Mouse (Mus musculus): ENCODE measurements around the gene Ddias.

Ddias gene

DNA sequence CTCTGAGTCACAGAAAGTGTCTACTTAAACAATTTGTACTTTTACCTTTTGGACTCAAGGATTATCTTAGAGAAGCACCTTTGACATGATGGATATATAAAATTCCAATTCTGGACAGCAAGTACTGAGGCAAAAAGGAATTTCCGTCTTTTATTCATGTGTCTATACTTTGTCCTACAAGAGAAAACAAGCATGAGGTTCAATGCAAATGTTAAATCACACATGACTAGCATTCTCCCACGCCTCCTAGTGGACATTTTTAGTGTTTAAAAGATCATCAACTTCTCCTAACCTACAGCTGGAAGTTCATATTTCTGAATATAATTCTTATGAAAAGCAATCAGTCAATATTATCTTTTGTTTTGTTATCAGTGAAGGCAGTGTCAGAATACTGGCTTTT is 7.5 kb downstream of the Ddias start:
- peak; percentile 81 for DNase-seq (ENCODE audit: low spot score)

GRCm38 (mm10) chr7:92848246-92848645 is 25.8 kb downstream of the Ddias start:
- no peak for DNase-seq (ENCODE audit: low spot score)

DNA sequence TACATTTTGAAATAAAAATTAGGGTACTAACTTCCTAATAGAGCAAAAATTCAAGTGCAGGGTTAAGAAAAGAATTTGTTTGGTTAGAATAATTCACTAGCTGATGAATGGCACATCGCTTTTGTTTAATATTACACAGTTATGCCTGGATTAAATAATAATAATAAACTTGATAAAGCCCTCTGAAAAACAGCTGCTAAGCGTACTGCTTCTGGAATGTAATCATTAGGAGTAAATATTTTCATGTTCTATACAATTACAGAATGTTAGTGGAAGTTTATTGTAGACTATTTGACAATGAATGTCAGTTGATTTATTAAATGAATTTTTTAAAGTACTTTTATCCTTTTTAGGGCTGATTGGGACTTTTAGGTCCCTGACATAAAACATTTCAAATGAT is 31.8 kb downstream of the Ddias start:
- DNase-seq (ENCODE audit: low spot score), result no peak

GRCm38 (mm10) chr7:92837907-92838306 is 36.1 kb downstream of the Ddias start:
- DNase-seq (ENCODE audit: low spot score), result no peak

- DNase-seq (ENCODE audit: low spot score), result no peak
These were observed 36.8 kb downstream of the Ddias start for GRCm38 (mm10) chr7:92837226-92837625.

GRCm38 (mm10) chr7:92836447-92836846 is 37.6 kb downstream of the Ddias start:
- no peak for DNase-seq (ENCODE audit: low spot score)

DNA sequence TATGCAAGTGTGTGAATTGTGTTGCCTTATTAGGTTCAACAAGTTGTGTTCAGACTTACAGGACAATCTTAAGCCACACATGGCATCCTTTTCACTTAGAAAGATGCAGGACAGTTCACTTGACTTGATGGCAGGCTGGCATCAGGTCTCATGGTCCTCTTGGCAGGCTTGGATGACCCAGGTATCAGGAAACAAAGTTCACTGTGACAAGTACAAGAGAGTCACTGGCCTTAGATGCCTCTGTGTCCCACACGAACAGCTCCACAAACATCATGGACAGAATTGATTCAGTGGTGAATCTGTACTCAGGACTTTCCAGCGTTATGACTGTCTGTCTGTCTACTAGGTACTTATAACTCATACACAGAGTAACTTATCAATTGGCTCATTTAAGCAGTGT is 39.7 kb downstream of the Ddias start:
- DNase-seq (ENCODE audit: low spot score), result no peak

- no peak for DNase-seq (ENCODE audit: low spot score)
These were observed 41.7 kb downstream of the Ddias start for GRCm38 (mm10) chr7:92832395-92832794.

DNA sequence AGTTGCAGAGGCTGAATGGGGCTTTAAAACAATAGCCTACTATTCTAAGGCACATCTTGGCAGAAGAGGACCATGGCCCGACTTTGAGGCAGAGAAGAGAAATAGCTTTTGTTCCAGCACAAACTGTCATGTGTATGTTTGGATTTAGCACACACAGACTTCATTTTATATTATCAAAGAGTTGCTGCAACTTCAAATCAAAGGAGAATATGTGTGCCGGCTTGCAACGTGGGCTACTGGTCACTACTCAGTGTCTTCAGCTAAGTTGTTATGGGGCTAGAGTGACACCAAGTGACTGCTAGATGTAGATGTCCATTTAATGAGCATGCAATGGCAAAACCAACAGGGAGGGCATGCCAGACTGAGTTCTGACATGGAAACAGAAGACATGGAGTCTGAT is 46.1 kb downstream of the Ddias start:
- peak; percentile 27 for DNase-seq (ENCODE audit: low spot score)

DNA sequence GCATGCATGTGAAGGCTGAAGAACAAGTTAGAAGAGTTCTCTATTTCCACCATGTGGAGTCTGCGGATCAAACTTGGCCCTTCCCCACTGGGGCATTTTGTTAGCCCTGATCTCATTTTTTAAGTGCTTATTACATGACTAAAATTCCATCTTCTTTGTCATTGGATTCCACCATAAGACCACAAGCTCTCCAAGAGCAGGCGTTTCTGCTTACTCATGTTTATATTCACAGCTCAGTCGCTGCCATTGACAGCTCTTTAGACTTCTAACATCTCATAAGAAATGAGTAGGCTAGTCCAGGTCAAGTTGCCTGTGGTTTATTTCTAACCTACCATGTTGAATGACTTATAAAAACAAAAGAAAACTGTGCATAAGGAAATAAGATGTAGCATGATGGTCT is 47.8 kb downstream of the Ddias start:
- DNase-seq (ENCODE audit: low spot score), result no peak

- no peak for DNase-seq (ENCODE audit: low spot score)
These were observed 51.5 kb downstream of the Ddias start for GRCm38 (mm10) chr7:92822409-92823101.

DNA sequence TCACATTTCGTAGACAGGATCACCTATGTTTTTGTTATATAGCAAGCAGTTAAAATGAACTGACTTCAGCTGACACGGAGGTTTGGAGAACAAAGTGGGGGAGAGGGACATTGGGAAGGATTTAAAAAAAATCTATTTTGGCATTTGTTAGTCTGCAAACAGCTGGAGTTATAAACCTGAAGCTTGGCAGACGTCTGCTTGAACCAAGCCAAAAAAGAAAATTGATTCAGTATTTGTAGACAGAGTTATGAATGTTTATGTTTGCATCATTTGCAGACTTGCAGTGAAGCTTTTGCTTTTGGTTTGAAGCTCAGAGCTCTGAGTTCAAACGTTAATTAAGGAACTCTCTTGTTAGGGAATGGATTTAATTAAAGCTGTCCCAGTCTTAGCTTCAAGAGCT is 52.2 kb downstream of the Ddias start:
- DNase-seq (ENCODE audit: low spot score), result no peak

DNA sequence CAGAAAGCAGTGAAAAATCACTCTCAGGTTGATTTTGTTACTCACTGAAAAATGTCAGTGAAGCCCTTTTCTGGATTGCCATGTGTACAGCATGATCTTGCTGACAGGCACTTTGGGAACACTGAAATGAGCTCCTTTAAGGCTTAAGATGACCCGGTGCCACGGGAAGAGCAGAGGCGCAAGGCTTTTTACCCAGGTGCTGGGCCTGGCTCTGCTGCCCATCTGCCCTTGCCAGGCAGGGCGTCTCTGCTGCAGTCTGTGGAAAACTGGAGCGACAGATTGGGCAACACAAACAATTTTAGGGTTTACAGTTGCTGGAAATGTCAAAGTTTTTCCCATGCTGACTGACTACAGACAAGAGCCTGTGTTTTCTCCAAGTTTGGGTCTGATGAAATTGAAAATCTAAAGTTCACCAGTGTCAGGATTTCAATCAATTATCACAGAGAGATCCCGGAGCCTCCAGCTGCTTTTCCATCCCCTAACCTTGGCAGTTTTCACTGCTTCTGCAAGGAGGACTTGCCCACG is 53.0 kb downstream of the Ddias start:
- no peak for DNase-seq (ENCODE audit: low spot score)

GRCm38 (mm10) chr7:92820410-92820809 is 53.6 kb downstream of the Ddias start:
- no peak for DNase-seq (ENCODE audit: low spot score)

- no peak for DNase-seq (ENCODE audit: low spot score)
These were observed 54.4 kb downstream of the Ddias start for GRCm38 (mm10) chr7:92819656-92820055.

DNA sequence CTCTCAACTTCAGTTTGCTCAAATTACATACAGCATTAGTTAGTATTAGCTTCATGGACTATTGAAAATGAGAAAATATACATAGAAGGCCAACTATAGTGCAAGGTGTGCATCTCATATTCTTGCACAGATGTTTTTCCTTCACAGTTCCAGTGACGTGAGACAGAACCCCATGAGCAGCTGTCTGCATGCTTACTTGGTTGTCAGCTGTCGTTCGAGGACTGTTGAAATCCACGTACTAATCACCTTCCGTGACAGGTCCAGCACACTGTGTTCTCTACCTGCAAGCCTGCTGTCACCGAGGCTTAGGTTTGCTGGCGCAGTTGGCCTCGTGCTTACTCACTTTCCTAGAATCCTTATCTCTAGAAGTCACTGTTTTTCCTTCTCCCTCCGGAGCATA is 56.2 kb downstream of the Ddias start:
- no peak for DNase-seq (ENCODE audit: low spot score)

GRCm38 (mm10) chr7:92817242-92817641 is 56.8 kb downstream of the Ddias start:
- no peak for DNase-seq (ENCODE audit: low spot score)

DNA sequence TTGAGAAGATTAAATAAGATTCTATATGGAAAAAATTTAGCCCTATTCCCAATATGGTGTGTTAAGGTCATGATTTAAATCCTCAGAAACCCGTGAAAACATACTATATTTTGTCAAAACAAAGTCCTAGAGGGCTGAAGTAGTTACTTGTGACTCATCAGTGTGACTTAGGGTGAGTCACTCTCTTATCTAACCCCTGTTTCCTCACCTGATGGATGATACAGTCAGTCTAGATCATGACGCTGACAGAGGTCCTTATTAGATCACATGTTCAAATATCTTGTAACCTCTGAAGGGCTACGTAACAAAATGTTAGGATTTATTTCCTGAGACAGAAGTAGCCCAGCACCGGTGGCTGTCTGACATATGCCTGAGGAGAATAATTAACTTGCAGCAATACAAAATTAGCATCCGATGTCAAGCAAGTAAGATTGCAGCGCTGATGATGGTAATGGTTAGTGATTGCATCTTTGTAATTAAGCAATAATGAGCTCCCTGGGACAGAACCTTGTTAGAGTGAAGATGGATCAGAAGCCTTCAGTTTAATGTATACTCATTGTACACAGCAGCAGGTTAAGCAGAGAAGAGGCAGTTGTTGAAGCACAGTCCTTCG is 62.3 kb downstream of the Ddias start:
- no peak for DNase-seq (ENCODE audit: low spot score)
